Mouse (Mus musculus) liver, postnatal 0 days (tissue): ENCODE results near the gene Cbr4. TPM values are rescaled to one million over a fixed set of nuclear protein-coding genes. Genes with fewer than 3 reads are reported as not detected.

Experiments
- ATAC-seq: fragments of 200-750 bp; cut with Nextera tagmentation; 2 replicates; pipeline ENCODE4 v1.8.0; 2017; ENCODE audit warnings: mild to moderate bottlenecking, moderate library complexity
- DNase-seq: peaks from one replicate; pipeline ENCODE4 v3.0.0-alpha.2; 2016
- H3K27ac ChIP-seq: fragments of 300-500 bp; sonication (generic); 2 replicates; pipeline ENCODE4 v1.5.1; 2014; ENCODE audit warnings: antibody characterized with exemption, moderate library complexity, mild to moderate bottlenecking, low read depth
- H3K27me3 ChIP-seq: fragments of 300-500 bp; sonication (generic); 2 replicates; pipeline ENCODE4 v1.6.1; 2014; ENCODE audit warnings: low read length, control low read depth, mixed read lengths; ENCODE audit not compliant: insufficient read depth
- H3K36me3 ChIP-seq: fragments of 300-500 bp; sonication (generic); replicated peaks from 2 replicates; pipeline ENCODE4 v1.6.1; 2014; ENCODE audit warnings: mild to moderate bottlenecking, control low read depth, low read length, moderate library complexity, mixed read lengths; ENCODE audit not compliant: insufficient read depth
- H3K4me1 ChIP-seq: fragments of 300-500 bp; sonication (generic); 2 replicates; pipeline ENCODE4 v1.6.1; 2014; ENCODE audit warnings: antibody characterized with exemption, mild to moderate bottlenecking, control low read depth; ENCODE audit not compliant: insufficient read depth
- H3K4me2 ChIP-seq: fragments of 300-500 bp; sonication (generic); 2 replicates; pipeline ENCODE4 v1.6.1; 2014; ENCODE audit warnings: low read depth, mild to moderate bottlenecking, low read length, moderate library complexity, mixed read lengths
- H3K4me3 ChIP-seq: fragments of 300-500 bp; sonication (generic); 2 replicates; pipeline ENCODE4 v1.5.1; 2014; ENCODE audit warnings: low read depth, low read length
- H3K9ac ChIP-seq: fragments of 300-500 bp; sonication (generic); replicated peaks from 2 replicates; pipeline ENCODE4 v1.6.1; 2014; ENCODE audit warnings: mild to moderate bottlenecking, moderate library complexity
- H3K9me3 ChIP-seq: fragments of 300-500 bp; sonication (generic); 2 replicates; pipeline ENCODE4 v1.6.1; 2016; ENCODE audit warnings: mild to moderate bottlenecking, control low read depth, low read length, mixed read lengths
- CTCF ChIP-seq: sonication (generic); IDR thresholded peaks from 2 replicates; pipeline ENCODE4 v1.5.1; 2016; ENCODE audit warnings: antibody characterized with exemption, low read depth
- EP300 ChIP-seq: IDR thresholded peaks from 2 replicates; pipeline ENCODE4 v1.6.1; 2016; ENCODE audit warnings: antibody characterized with exemption, low read depth, mild to moderate bottlenecking
- WGBS: fragments of 180-500 bp; shearing (Covaris S2); extraction: QIAGEN DNeasy Blood & Tissue Kit; methylation state at CpG from one replicate; pipeline ENCODE4 v1.1.7; 2014; ENCODE audit not compliant: insufficient replicate concordance; 5-methylcytosine and 5-hydroxymethylcytosine counted together
- polyA plus RNA-seq: library from polyadenylated mRNA; unstranded; fragments of >200 nt; fragmentation: Nextera tagmentation; extraction: Ambion mirVana; gene quantifications from 2 replicates; pipeline ENCODE4 v1.2.1, GENCODE M21; 2015

The Cbr4 gene
- polyA plus RNA-seq, 1 experiment from 2014 or later: 54.8 TPM

DNA sequence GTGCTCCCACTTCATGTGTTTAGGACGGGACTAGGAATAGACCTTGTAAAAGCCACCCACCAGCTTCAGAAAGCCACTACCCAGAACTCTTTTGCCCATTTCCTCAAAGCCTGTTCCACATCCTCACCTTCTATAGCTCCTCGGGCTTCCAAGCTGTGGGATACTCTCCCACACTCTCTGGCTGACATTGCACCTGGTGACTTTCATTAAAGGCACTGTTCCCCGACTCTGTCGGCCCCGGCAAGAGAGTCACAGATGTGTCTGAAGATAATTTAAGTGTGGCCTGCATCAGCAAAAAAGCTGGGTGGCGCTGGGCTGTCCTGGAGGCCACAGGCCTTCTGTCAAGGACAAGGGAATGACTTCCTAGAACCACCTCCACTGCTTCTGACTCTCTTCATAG is 64.7 kb downstream of the Cbr4 start:
- TF ChIP-seq CTCF: no peak
- no peak for TF ChIP-seq EP300
- Histone ChIP-seq H3K9ac (no peak overlapping the region), H3K4me2 (no peak overlapping the region), H3K9me3 (peaks cover 18% of the 10 kb centered on the region), H3K4me1 (0 out of 2 replicates have a peak, but pooled peaks cover 5% of the 10 kb centered on the region), H3K27me3 (no peaks in the 10 kb centered on the region), H3K36me3 (peaks cover 21% of the 10 kb centered on the region), H3K27ac (no peak overlapping the region), H3K4me3 (no peak overlapping the region)
- WGBS: 65% methylated on average over 6 of the region's 6 CpGs
- ATAC-seq: no peak
- DNase-seq: no peak

DNA sequence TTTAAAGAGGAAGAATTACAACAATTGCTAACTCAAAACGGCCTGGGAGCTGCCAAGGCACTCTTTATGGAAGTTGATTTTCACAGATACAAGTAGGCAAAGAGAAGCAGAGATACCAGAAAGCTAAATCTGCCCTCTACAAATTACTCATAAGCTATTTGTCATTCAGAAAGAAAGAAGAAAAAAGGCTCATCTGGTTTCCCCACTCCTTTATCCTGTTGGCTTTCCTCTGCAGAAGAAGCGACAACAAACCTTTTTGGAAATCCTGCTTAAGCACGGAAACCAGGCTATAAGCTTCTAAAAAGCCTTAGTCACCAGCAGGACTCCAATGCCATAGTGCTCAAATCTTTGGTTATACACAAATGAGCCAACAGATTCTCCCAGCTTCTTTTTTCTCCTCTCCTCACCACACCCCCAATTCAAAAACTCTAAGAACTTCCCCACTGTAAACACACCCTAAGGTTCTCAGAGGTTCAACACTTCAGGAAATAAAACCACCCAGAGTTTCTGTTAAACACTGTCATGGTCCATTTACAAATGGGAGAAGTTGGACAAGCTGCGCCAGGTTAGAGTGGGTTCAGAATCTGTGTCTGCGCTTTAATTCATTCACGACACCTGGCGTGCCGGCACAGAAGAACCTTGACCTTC is 65.3 kb downstream of the Cbr4 start:
- H3K27ac ChIP-seq: no peak overlapping the region
- 81% methylated on average over 8 of the region's 8 CpGs for WGBS
- no peak overlapping the region for H3K9ac ChIP-seq
- no peaks in the 10 kb centered on the region for H3K27me3 ChIP-seq
- ATAC-seq (no peak), DNase-seq (no peak)
- peaks cover 18% of the 10 kb centered on the region for H3K9me3 ChIP-seq
- no peak for TF ChIP-seq CTCF
- no peak for TF ChIP-seq EP300
- H3K4me2 ChIP-seq: no peak overlapping the region
- peaks cover 20% of the 10 kb centered on the region for H3K36me3 ChIP-seq
- no peak overlapping the region for H3K4me3 ChIP-seq
- 0 out of 2 replicates have a peak, but pooled peaks cover 5% of the 10 kb centered on the region for H3K4me1 ChIP-seq

DNA sequence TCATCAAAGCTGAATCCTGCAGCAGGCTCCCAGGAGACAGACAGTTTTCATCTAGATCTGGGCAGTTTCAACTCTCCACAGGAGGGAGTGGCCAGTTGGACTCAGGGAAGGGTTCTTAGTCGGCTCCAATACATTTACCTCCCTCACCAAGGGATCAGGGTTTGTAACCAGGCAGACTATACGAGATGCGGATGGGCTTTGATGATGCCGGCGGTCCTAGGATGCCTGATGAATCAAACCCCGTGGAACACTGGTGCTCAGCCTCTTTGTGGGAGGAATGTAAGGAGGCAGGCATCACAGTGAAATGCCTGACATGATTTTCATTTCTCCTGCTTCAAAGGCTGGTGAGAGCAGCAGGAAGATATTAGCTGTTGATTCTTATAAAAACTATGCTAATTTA is 67.8 kb downstream of the Cbr4 start:
- Histone ChIP-seq H3K27me3 (no peaks in the 10 kb centered on the region), H3K4me1 (peaks cover 13% of the 10 kb centered on the region), H3K4me3 (no peak overlapping the region), H3K4me2 (no peak overlapping the region), H3K36me3 (no peaks in the 10 kb centered on the region), H3K9me3 (peaks cover under 1% of the 10 kb centered on the region; the same call in 1 of the 2 replicates), H3K9ac (no peak overlapping the region), H3K27ac (no peak overlapping the region)
- 78% methylated on average over 6 of the region's 6 CpGs for WGBS
- ATAC-seq (no peak), DNase-seq (no peak)
- TF ChIP-seq CTCF: no peak
- TF ChIP-seq EP300: no peak

DNA sequence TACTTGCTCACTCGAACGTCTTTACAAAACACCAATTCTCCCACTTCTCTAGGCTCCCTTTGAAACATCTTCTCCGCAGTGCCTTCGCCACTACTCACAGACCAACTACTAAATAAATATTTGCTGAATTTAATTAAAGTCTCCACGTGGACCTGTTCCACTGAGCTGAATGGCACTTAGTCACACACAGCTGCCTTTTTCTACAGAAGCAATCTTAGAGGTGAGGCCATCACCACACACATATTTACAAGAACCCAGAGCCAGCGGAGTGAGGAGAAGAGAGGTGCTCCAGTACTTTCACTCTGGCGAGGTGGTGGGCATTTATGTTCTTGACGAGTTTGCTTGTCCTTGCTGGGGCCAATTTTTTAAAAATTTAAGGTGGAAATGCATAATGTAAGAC is 68.7 kb downstream of the Cbr4 start:
- H3K27ac ChIP-seq: no peak overlapping the region
- ATAC-seq: no peak
- H3K4me2 ChIP-seq: no peak overlapping the region
- H3K4me3 ChIP-seq: no peak overlapping the region
- no peak for TF ChIP-seq CTCF
- TF ChIP-seq EP300: no peak
- H3K27me3 ChIP-seq: no peaks in the 10 kb centered on the region
- no peaks in the 10 kb centered on the region for H3K9me3 ChIP-seq
- no peak overlapping the region for H3K9ac ChIP-seq
- peaks cover 16% of the 10 kb centered on the region for H3K4me1 ChIP-seq
- 60% methylated on average over 8 of the region's 8 CpGs for WGBS
- no peak for DNase-seq
- no peaks in the 10 kb centered on the region for H3K36me3 ChIP-seq
